Mouse (Mus musculus) liver, embryonic 11.5 days (tissue): ENCODE measurements at regions not wholly inside any gene's neighbourhood (a gene's known extent, or its start where the extent isn't known, plus 50 kb on each side); places are given as distances from the start of the nearest gene placed in this dataset.

ENCODE experiments used
- ATAC-seq: fragments of 200-750 bp; cut with Nextera tagmentation; replicated peaks from 2 replicates; pipeline ENCODE4 v1.8.0; 2017; ENCODE audit warnings: moderate number of reproducible peaks, mild to moderate bottlenecking, moderate TSS enrichment, moderate library complexity; ENCODE audit not compliant: low FRiP score
- DNase-seq: peaks from one replicate; pipeline ENCODE4 v3.0.0-alpha.2; 2017; ENCODE audit warnings: low spot score
- H3K27ac ChIP-seq: fragments of 300-500 bp; sonication (generic); 2 replicates; pipeline ENCODE4 v1.5.1; 2014; ENCODE audit warnings: mild to moderate bottlenecking, low read depth, low read length, control low read depth
- H3K27me3 ChIP-seq: fragments of 300-500 bp; sonication (generic); replicated peaks from 2 replicates; pipeline ENCODE4 v1.6.1; 2014; ENCODE audit warnings: low read length, mixed read lengths; ENCODE audit not compliant: control insufficient read depth, insufficient read depth
- H3K36me3 ChIP-seq: fragments of 300-500 bp; sonication (generic); 2 replicates; pipeline ENCODE4 v1.6.1; 2014; ENCODE audit warnings: mild to moderate bottlenecking, low read length, moderate library complexity, mixed read lengths; ENCODE audit not compliant: control insufficient read depth, insufficient read depth
- H3K4me1 ChIP-seq: fragments of 300-500 bp; sonication (generic); replicated peaks from 2 replicates; pipeline ENCODE4 v1.6.1; 2014; ENCODE audit warnings: low read length, mixed read lengths; ENCODE audit not compliant: control insufficient read depth, insufficient read depth
- H3K4me2 ChIP-seq: fragments of 300-500 bp; sonication (generic); 2 replicates; pipeline ENCODE4 v1.6.1; 2014; ENCODE audit warnings: mild to moderate bottlenecking, control low read depth, moderate library complexity
- H3K4me3 ChIP-seq: fragments of 300-500 bp; sonication (generic); 2 replicates; pipeline ENCODE4 v1.5.1; 2014; ENCODE audit warnings: low read depth, low read length, control low read depth
- H3K9ac ChIP-seq: fragments of 300-500 bp; sonication (generic); 2 replicates; pipeline ENCODE4 v1.6.1; 2014; ENCODE audit warnings: low read depth, low read length, control low read depth
- H3K9me3 ChIP-seq: fragments of 300-500 bp; sonication (generic); 2 replicates; pipeline ENCODE4 v1.6.1; 2016; ENCODE audit warnings: low read length, inconsistent platforms, mixed read lengths; ENCODE audit not compliant: control insufficient read depth
- WGBS: fragments of 180-500 bp; shearing (Covaris S2); extraction: QIAGEN DNeasy Blood & Tissue Kit; methylation state at CpG from one replicate; pipeline ENCODE4 v1.1.7; 2014; 5-methylcytosine and 5-hydroxymethylcytosine counted together

- Histone ChIP-seq H3K27me3 (no peaks in the 10 kb centered on the region), H3K9me3 (no peaks in the 10 kb centered on the region), H3K36me3 (no peaks in the 10 kb centered on the region), H3K27ac (no peak overlapping the region), H3K9ac (no peak overlapping the region), H3K4me2 (no peak overlapping the region), H3K4me1 (no peaks in the 10 kb centered on the region), H3K4me3 (no peak overlapping the region)
- DNase-seq (no peak), ATAC-seq (no peak)
- 70% methylated on average over 3 of the region's 3 CpGs for WGBS
Measured at GRCm38 (mm10) chr13:34468132-34468748, 123.3 kb upstream of the Slc22a23 start.

DNA sequence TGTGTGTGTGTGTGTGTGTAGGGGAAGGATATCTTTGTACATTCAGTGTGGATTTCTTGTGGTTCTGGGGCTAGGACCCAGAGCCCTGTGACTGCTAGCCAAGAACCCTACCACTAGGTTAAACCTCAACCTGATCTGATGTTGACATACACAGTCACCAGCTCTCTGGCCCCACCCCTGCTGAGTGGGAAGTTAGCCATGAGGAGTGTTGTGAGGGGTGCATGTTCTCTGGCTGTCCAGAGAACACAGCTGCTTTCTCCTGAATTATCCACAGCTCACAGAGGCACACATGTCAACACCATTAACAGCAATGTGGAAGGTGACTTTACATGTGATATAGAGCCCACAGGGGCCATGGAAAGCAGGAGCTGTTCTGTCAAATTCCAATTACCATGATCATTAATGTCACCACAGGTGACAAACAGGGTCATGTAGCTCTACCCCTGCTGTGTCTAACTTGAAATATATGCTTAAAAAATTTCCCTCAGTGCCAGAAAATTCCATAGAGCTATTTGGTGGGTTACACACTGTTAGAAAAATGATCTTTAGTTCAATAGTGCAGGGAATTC, 121.0 kb upstream of the Slc22a23 start:
- ATAC-seq, result peak; percentile 55
- H3K27ac ChIP-seq, result no peak overlapping the region

DNA sequence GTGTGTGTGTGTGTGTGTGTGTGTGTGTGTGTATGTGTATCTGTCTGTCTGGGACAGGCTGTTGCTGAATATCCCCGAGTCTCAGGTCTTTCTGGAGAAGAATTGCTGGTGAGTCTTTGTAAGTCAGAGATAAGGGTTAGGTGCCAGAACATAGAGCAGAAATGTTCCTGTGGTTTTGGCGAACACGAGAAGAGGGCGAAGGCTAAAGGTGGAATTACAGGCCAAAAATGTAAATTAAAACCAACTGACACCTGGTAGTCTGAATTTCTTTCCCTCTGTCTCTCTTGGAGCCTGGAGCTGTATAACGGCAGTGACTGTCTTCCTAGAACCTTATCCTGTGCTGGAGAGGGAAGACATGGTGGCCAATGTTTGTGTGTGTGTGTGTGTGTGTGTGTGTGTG, 120.5 kb upstream of the Slc22a23 start:
- DNase-seq (no peak), ATAC-seq (no peak)
- Histone ChIP-seq H3K27me3 (no peaks in the 10 kb centered on the region), H3K36me3 (no peaks in the 10 kb centered on the region), H3K4me1 (peaks cover 3% of the 10 kb centered on the region; the same call in 1 of the 2 replicates), H3K4me2 (no peak overlapping the region), H3K9me3 (no peaks in the 10 kb centered on the region), H3K27ac (no peak overlapping the region), H3K9ac (no peak overlapping the region), H3K4me3 (no peak overlapping the region)
- WGBS, result 52% methylated on average over 5 of the region's 5 CpGs

More for the DNA sequence above, 121.0 kb upstream of the Slc22a23 start:
- Histone ChIP-seq H3K4me1 (peaks cover 3% of the 10 kb centered on the region; the same call in 1 of the 2 replicates), H3K4me3 (no peak overlapping the region), H3K9me3 (no peaks in the 10 kb centered on the region), H3K36me3 (no peaks in the 10 kb centered on the region), H3K4me2 (no peak overlapping the region), H3K27me3 (no peaks in the 10 kb centered on the region), H3K9ac (no peak overlapping the region)
- DNase-seq, result no peak

- Histone ChIP-seq H3K27ac (peak overlapping the region; percentile 45; the same call in 1 of the 2 replicates), H3K27me3 (no peaks in the 10 kb centered on the region), H3K36me3 (no peaks in the 10 kb centered on the region), H3K4me3 (no peak overlapping the region), H3K4me2 (no peak overlapping the region), H3K4me1 (peaks cover 3% of the 10 kb centered on the region; the same call in 1 of the 2 replicates), H3K9ac (no peak overlapping the region), H3K9me3 (no peaks in the 10 kb centered on the region)
- 79% methylated on average over 4 of the region's 4 CpGs for WGBS
- no peak; the same call in 1 of the 2 replicates for ATAC-seq
- no peak for DNase-seq
Measured at GRCm38 (mm10) chr13:34464221-34464620, 119.2 kb upstream of the Slc22a23 start.

- H3K4me3 ChIP-seq, result no peak overlapping the region
- H3K27me3 ChIP-seq, result no peaks in the 10 kb centered on the region
- H3K36me3 ChIP-seq, result no peaks in the 10 kb centered on the region
- no peak for DNase-seq
- peak overlapping the region; percentile 57 for H3K27ac ChIP-seq
- no peak overlapping the region for H3K9ac ChIP-seq
- peak; percentile 85 for ATAC-seq
- H3K9me3 ChIP-seq, result no peaks in the 10 kb centered on the region
- H3K4me2 ChIP-seq, result no peak overlapping the region
- WGBS, result 43% methylated on average over 2 of the region's 2 CpGs
- peaks cover 3% of the 10 kb centered on the region; the same call in 1 of the 2 replicates for H3K4me1 ChIP-seq
Measured at GRCm38 (mm10) chr13:34462808-34463511, 118.0 kb upstream of the Slc22a23 start.

DNA sequence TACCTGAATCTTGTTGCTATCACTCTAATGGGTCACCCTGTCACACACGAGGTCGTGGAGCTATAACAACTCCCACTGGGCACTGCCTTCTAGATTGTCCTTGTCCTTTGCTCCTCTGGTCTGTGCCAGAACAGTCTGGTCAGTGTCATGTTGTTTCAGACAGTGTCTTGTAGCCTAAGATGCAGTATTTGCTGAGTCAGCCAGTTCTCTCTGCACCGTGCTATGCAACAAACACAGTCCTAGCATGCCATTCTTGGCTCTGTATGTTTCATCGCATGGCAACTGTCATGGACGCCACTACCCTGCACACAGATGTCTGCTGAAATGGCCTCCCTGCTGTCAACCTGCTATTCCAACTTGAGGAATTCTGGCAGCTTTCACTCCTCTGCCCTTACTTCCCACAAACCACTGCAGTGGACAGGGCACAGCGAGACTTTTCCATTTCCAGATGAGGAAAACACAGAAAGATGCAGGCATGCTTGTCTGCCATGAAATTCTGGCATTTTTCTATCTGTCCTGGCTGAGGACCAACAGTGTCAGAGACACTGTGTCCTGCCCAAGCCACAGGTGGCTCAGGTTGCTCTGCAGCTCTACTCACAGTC, 117.3 kb upstream of the Slc22a23 start:
- ATAC-seq (no peak), DNase-seq (no peak)
- Histone ChIP-seq H3K27me3 (no peaks in the 10 kb centered on the region), H3K4me2 (no peak overlapping the region), H3K4me3 (no peak overlapping the region), H3K36me3 (no peaks in the 10 kb centered on the region), H3K4me1 (peaks cover 3% of the 10 kb centered on the region; the same call in 1 of the 2 replicates), H3K9me3 (no peaks in the 10 kb centered on the region), H3K9ac (no peak overlapping the region), H3K27ac (no peak overlapping the region)
- WGBS, result 74% methylated on average over 6 of the region's 6 CpGs

GRCm38 (mm10) chr13:34460969-34461368, 116.0 kb upstream of the Slc22a23 start:
- H3K36me3 ChIP-seq, result no peaks in the 10 kb centered on the region
- no peaks in the 10 kb centered on the region for H3K27me3 ChIP-seq
- DNase-seq (no peak), ATAC-seq (no peak)
- no peak overlapping the region for H3K4me3 ChIP-seq
- H3K27ac ChIP-seq, result no peak overlapping the region
- H3K9me3 ChIP-seq, result no peaks in the 10 kb centered on the region
- H3K9ac ChIP-seq, result no peak overlapping the region
- H3K4me2 ChIP-seq, result no peak overlapping the region
- peaks cover 3% of the 10 kb centered on the region; the same call in 1 of the 2 replicates for H3K4me1 ChIP-seq
- WGBS, result 20% methylated on average over 4 of the region's 4 CpGs

DNA sequence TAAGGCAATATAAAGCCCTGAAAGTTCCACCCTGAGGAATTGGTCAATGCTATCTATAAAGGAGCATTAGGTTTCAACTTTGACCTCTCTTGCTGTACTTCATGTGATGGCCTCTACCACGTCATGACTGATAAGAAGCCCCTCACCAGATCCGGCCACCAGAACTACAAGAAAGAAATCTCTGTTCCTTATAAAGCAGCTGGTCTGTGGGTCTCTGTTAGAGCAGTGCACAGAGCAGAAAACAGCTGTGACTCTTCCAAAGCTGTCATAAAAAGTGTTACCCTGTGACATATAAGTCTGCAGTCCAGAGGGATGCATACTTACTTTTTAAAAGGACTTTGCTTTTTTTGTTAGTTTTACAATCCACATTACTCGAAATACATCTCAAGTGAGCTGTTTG, 111.1 kb upstream of the Slc22a23 start:
- Histone ChIP-seq H3K36me3 (no peaks in the 10 kb centered on the region), H3K27ac (no peak overlapping the region), H3K9ac (no peak overlapping the region), H3K27me3 (no peaks in the 10 kb centered on the region), H3K4me1 (no peaks in the 10 kb centered on the region), H3K9me3 (no peaks in the 10 kb centered on the region), H3K4me2 (no peak overlapping the region), H3K4me3 (no peak overlapping the region)
- WGBS, result 38% methylated on average over 3 of the region's 3 CpGs
- DNase-seq (no peak), ATAC-seq (no peak)
